Mouse (Mus musculus): ENCODE measurements around the gene Svep1.

DNA sequence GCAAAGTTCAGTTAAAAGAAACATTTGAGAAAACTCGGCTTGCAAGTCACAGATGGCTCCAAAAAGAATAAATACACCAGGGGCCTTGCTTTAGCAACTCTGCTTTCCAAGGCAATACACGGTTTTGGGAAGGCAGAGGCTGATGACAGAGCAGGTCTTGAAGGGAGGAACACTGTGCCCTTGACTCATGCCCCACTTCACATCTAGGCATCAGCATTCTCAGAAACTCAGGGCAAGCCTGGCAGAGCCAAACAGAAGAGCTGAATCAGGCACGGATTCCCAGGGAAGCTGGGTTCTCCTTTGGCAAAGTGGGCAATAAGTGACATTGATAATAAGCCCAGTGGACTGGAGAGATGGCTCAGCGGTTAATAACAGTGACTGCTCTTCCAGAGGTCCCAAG lies 5.8 kb downstream of the Svep1 start:
- TF ChIP-seq CTCF (IDR thresholded peaks at IDR 0.05; ENCODE audit: borderline replicate concordance, insufficient read depth, low read length), result no peak
- TF ChIP-seq POLR2A (IDR thresholded peaks at IDR 0.05; ENCODE audit: low read depth, low read length), result no peak
